Mouse (Mus musculus): ENCODE measurements around the gene Dus3l. TPM values are rescaled to one million over a fixed set of nuclear protein-coding genes. Genes with fewer than 3 reads are reported as not detected.

Gene Dus3l
- total RNA-seq, 2 experiments from 2014 or later, result 73.9 to 74.4 TPM

GRCm38 (mm10) chr17:56778779-56779362 is 14.3 kb downstream of the Dus3l start:
- Histone ChIP-seq H3K27ac (no peak overlapping the region), H3K4me3 (no peak overlapping the region)
- DNase-seq (ENCODE audit: low spot score in 2 of 2), result no peak
- no peak for TF ChIP-seq CTCF (conservative IDR thresholded peaks at IDR 0.05)

GRCm38 (mm10) chr17:56780291-56780978 is 15.9 kb downstream of the Dus3l start:
- DNase-seq (ENCODE audit: low spot score in 2 of 2), result no peak
- no peak overlapping the region for H3K4me3 ChIP-seq
- H3K27ac ChIP-seq, result no peak overlapping the region
- TF ChIP-seq CTCF (conservative IDR thresholded peaks at IDR 0.05), result no peak

- no peak for DNase-seq (ENCODE audit: low spot score in 2 of 2)
- H3K4me3 ChIP-seq, result no peak overlapping the region
- no peak overlapping the region for H3K27ac ChIP-seq
- TF ChIP-seq CTCF (conservative IDR thresholded peaks at IDR 0.05), result no peak
Observed at GRCm38 (mm10) chr17:56788886-56789285, 24.3 kb downstream of the Dus3l start.

GRCm38 (mm10) chr17:56789286-56789685 is 24.7 kb downstream of the Dus3l start:
- no peak for TF ChIP-seq CTCF (conservative IDR thresholded peaks at IDR 0.05)
- Histone ChIP-seq H3K4me3 (no peak overlapping the region), H3K27ac (no peak overlapping the region)
- no peak for DNase-seq (ENCODE audit: low spot score in 2 of 2)

DNA sequence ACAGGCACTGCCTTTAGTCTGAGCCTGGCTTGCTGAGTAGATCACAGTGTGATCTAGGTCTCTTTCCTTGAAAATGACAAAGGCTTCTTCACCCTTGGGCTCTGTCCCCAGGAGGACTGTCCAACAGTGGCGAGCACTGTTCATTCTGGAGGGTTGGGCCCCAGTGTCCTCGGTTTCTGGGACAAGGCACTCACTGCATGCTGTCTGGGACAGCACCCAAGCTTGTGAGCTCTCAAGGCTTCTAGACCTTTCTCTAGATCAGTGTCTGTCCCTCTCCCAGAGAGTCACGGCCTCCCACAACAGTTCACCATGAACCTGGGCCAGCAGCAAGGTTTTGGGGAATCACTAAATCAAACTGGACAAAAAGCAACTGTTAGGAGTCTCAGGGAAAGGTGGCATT is 28.0 kb downstream of the Dus3l start:
- Histone ChIP-seq H3K27ac (no peak overlapping the region), H3K4me3 (no peak overlapping the region)
- DNase-seq (ENCODE audit: low spot score in 2 of 2), result no peak
- TF ChIP-seq CTCF (conservative IDR thresholded peaks at IDR 0.05), result no peak

DNA sequence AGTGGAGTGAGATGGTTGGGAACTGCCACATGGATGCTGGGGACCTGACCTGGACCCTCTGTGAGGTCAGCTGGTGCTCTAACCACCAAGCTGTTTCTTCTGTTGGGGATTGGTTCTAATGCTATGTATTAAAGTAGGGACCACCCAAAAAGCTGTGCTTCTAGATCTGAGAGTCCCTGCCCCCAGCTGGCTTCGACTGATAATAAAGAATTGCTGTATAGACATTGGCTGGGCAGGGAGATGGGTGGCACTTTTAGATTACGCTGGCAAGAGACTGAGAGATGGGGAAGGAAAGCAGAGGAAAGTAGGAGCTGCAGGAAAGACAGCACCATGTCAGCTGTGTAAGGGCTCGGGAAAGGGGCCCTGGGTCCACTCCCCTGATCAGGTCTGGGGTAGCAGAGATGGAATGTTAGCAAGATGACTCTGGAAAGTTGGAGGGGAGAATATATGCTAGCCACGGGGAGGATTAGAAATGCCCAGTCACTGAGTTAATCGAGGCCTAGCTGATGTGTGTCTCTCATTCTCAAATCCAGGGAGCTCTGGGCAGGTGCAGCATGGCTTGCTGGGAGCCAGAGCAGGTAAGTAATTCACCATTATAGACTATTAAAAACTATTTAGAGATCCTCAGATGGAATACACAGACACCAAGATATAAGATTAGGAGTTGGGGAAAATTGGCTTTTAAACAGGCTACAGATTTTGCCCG is 29.2 kb downstream of the Dus3l start:
- TF ChIP-seq CTCF (conservative IDR thresholded peaks at IDR 0.05), result no peak
- no peak for DNase-seq (ENCODE audit: low spot score in 2 of 2)
- H3K27ac ChIP-seq, result no peak overlapping the region
- H3K4me3 ChIP-seq, result no peak overlapping the region

DNA sequence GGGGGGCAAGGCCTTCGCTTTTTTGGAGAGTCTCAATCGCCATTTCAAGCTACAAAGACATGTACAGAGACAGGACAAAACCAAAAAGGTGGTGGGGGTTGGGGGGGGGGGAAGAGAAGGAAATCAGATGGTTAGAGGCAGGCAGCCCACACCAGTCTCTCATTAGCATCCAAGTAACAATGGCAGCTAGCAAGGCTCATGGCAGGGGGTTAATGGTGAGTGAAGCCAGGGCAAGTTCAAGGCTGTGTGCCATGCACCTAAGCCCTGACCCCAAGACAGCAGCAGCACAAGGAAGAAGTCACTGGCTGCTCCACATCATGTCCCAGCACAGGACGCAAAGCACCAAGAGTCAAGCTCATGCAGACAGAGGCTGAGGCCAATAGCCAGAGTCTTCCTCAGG is 34.7 kb downstream of the Dus3l start:
- Histone ChIP-seq H3K4me3 (no peak overlapping the region), H3K27ac (no peak overlapping the region)
- TF ChIP-seq CTCF (conservative IDR thresholded peaks at IDR 0.05), result no peak

DNA sequence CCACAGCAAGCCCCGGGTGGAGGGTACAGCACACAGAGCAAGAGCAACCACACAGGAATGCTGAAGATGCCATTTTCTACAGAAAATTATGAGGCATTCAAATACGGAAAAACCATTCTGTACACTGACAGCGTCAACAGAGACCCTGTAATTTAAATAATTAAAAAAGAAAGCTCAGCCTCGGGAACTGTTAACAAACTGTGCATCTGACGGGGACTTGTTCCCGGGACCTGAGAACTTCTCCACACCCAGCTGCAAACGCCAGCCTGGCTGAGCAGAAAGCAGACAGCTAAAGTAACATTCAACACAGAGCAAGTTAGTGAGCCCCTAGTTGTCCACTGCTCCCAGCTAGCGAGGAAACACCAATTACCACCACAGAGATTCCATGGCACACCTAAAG is 37.5 kb downstream of the Dus3l start:
- no peak for TF ChIP-seq CTCF (conservative IDR thresholded peaks at IDR 0.05)
- H3K4me3 ChIP-seq, result no peak overlapping the region
- no peak overlapping the region for H3K27ac ChIP-seq
- no peak for DNase-seq (ENCODE audit: low spot score in 2 of 2)

More for the DNA sequence above, 34.7 kb downstream of the Dus3l start:
- no peak for DNase-seq (ENCODE audit: low spot score in 2 of 2)

DNA sequence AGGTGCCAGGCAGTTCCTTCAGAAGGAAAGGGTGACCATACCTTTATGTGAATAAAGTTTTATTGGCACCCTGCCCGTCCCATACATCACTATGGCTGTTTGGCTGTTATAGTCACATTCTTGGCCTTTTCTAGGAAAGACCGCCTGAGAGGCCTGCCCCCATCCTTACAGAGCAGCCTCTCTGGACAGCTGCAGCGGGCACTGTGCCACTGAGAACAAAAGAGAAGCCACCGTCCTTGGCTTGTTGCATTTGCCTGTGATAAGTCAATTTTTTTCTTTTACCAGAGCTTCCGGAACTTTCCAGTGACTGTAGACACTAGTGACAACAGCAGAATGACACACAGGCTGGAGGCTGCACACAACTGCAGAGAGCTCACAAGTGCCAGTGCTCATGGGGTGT is 40.4 kb downstream of the Dus3l start:
- TF ChIP-seq CTCF (conservative IDR thresholded peaks at IDR 0.05), result no peak

GRCm38 (mm10) chr17:56805784-56806183 is 41.2 kb downstream of the Dus3l start:
- peak; percentile 68 for TF ChIP-seq CTCF (conservative IDR thresholded peaks at IDR 0.05)
- no peak for DNase-seq (ENCODE audit: low spot score in 2 of 2)
- Histone ChIP-seq H3K27ac (no peak overlapping the region), H3K4me3 (no peak overlapping the region)

More for the DNA sequence above, 40.4 kb downstream of the Dus3l start:
- no peak for DNase-seq (ENCODE audit: low spot score in 2 of 2)
- H3K4me3 ChIP-seq, result no peak overlapping the region
- H3K27ac ChIP-seq, result no peak overlapping the region

DNA sequence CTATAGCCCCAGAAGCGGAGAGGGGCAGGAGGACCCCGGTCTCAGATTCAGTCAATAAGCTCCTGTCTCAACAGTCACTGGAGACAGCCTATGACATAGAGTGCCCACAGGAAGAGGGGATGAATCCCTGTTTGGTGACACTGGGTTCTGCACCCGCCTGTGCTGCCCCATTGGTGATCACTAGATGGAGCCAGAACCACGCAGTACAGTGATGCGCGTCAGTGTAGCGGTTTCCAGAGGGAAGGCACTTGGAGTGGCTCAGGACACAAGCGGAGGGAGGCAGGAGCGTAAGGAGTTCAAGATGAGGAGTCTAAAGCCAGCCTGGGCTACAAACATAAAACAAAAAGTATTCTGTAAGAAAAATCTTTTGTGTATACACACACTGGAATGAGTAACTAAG is 44.0 kb downstream of the Dus3l start:
- peak; percentile 85 to 86 for DNase-seq (ENCODE audit: low spot score in 2 of 2)
- no peak overlapping the region for H3K4me3 ChIP-seq
- peak; percentile 100; the same call in 1 of the 2 replicates for TF ChIP-seq CTCF (conservative IDR thresholded peaks at IDR 0.05)
- no peak overlapping the region for H3K27ac ChIP-seq

- no peak for TF ChIP-seq CTCF (conservative IDR thresholded peaks at IDR 0.05)
Observed at GRCm38 (mm10) chr17:56810245-56810644, 45.7 kb downstream of the Dus3l start.

DNA sequence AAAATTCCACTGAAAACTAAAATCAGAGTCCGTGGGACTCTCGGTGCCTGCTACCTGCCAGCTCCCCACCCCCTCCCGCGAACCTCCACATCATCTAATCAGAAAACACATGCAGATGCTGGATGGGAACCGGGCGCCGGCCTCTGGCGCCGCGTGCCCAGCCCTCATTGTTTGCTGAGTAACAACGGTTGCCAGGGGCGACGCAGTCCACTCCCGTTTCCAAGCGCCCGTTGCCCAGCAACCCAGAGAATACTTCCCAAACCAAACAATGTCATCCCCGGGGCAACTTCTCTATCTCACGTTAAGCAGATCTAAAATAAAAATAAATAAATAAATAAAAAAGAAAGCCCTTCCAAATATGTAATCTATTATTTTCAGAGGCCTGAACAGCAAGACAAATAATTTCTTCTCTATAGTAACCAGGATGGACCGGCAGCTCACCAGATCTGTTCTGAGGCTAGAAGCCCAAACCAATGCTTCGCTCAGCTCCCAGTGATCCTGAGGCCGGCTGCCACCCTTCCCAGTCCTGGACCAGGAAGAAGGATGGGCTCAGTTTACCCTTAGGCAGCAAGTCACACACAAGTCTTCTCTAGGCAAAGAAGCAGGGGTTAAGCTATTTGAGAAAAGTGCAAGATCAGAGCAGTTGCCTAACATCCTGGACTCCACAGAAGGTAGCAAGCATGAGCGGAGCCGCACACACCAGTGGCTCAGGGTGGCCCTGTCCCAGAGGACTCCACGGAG is 49.9 kb downstream of the Dus3l start:
- H3K4me3 ChIP-seq, result peak overlapping the region; percentile 26; the same call in 1 of the 2 replicates
- TF ChIP-seq CTCF (conservative IDR thresholded peaks at IDR 0.05), result no peak
- peak overlapping the region; percentile 96 for H3K27ac ChIP-seq
- DNase-seq (ENCODE audit: low spot score in 2 of 2), result peak; percentile 84 to 92

More at GRCm38 (mm10) chr17:56810245-56810644, 45.7 kb downstream of the Dus3l start:
- Histone ChIP-seq H3K4me3 (no peak overlapping the region), H3K27ac (peak overlapping the region; percentile 66)
- DNase-seq (ENCODE audit: low spot score in 2 of 2), result peak; percentile 79 to 81

Measured in layer of hippocampus, adult 2 months (tissue).